Mouse (Mus musculus): ENCODE measurements at regions not wholly inside any gene's neighbourhood (a gene's known extent, or its start where the extent isn't known, plus 50 kb on each side); places are given as distances from the start of the nearest gene placed in this dataset.

GRCm38 (mm10) chr6:66470627-66471249 lies 64.5 kb upstream of the Mad2l1 start:
- H3K27me3 ChIP-seq, result no peaks in the 10 kb centered on the region
- H3K27ac ChIP-seq, result no peak overlapping the region
- no peaks in the 10 kb centered on the region for H3K36me3 ChIP-seq
- no peak overlapping the region for H3K4me3 ChIP-seq (replicated peaks)
- no peak overlapping the region for H3K9ac ChIP-seq (replicated peaks)
- no peak overlapping the region for H3K4me2 ChIP-seq
- WGBS, result 83% methylated on average over 4 of the region's 4 CpGs
- H3K9me3 ChIP-seq, result no peaks in the 10 kb centered on the region
- ATAC-seq (ENCODE audit: insufficient number of reproducible peaks, insufficient read depth, low FRiP score, low TSS enrichment, low read depth), result no peak
- H3K4me1 ChIP-seq (replicated peaks), result no peaks in the 10 kb centered on the region

GRCm38 (mm10) chr6:66471786-66472185 lies 63.4 kb upstream of the Mad2l1 start:
- Histone ChIP-seq H3K4me2 (no peak overlapping the region), H3K9me3 (no peaks in the 10 kb centered on the region), H3K9ac (replicated peaks) (no peak overlapping the region), H3K36me3 (no peaks in the 10 kb centered on the region), H3K27ac (no peak overlapping the region), H3K4me3 (replicated peaks) (no peak overlapping the region), H3K27me3 (no peaks in the 10 kb centered on the region), H3K4me1 (replicated peaks) (no peaks in the 10 kb centered on the region)
- WGBS, result 71% methylated on average over 3 of the region's 3 CpGs
- no peak for ATAC-seq (ENCODE audit: insufficient number of reproducible peaks, insufficient read depth, low FRiP score, low TSS enrichment, low read depth)

- H3K4me2 ChIP-seq, result no peak overlapping the region
- no peak overlapping the region for H3K27ac ChIP-seq
- no peaks in the 10 kb centered on the region for H3K9me3 ChIP-seq
- 78% methylated on average over 4 of the region's 4 CpGs for WGBS
- no peak overlapping the region for H3K9ac ChIP-seq (replicated peaks)
- H3K36me3 ChIP-seq, result no peaks in the 10 kb centered on the region
- no peaks in the 10 kb centered on the region for H3K4me1 ChIP-seq (replicated peaks)
- H3K27me3 ChIP-seq, result no peaks in the 10 kb centered on the region
- no peak overlapping the region for H3K4me3 ChIP-seq (replicated peaks)
- no peak for ATAC-seq (ENCODE audit: insufficient number of reproducible peaks, insufficient read depth, low FRiP score, low TSS enrichment, low read depth)
Measured at GRCm38 (mm10) chr6:66472697-66473096, 62.5 kb upstream of the Mad2l1 start.

- H3K36me3 ChIP-seq, result no peaks in the 10 kb centered on the region
- H3K4me1 ChIP-seq (replicated peaks), result no peaks in the 10 kb centered on the region
- H3K9me3 ChIP-seq, result no peaks in the 10 kb centered on the region
- H3K27me3 ChIP-seq, result no peaks in the 10 kb centered on the region
- 32% methylated on average over 5 of the region's 5 CpGs for WGBS
- no peak overlapping the region for H3K4me2 ChIP-seq
- H3K4me3 ChIP-seq (replicated peaks), result no peak overlapping the region
- no peak overlapping the region for H3K27ac ChIP-seq
- ATAC-seq (ENCODE audit: insufficient number of reproducible peaks, insufficient read depth, low FRiP score, low TSS enrichment, low read depth), result no peak
- H3K9ac ChIP-seq (replicated peaks), result no peak overlapping the region
Measured at GRCm38 (mm10) chr6:66477575-66477974, 57.6 kb upstream of the Mad2l1 start.

- WGBS, result 19% methylated on average over 4 of the region's 4 CpGs
Measured at GRCm38 (mm10) chr6:66478326-66478964, 56.7 kb upstream of the Mad2l1 start.

DNA sequence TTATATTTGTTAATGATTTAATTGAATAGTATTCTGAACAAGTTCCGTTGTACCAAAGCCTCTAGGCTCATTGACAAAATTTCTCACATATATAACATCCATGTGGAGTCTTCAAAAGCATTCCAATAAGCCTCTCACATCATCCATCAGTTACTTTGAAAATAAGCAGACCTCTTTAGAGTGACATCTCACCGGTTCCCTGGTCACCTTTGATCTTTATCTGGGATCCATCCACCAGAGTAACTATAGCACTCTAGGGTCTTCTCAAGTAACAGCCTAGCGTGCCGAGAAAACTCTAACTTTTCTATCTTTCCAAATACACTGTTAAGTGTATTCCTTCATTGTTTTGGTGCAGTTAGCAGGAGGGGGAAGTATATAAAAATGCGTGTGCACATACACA lies 55.6 kb upstream of the Mad2l1 start:
- H3K27me3 ChIP-seq, result no peaks in the 10 kb centered on the region
- H3K4me2 ChIP-seq, result no peak overlapping the region
- 30% methylated on average over 5 of the region's 5 CpGs for WGBS
- no peak overlapping the region for H3K27ac ChIP-seq
- H3K4me3 ChIP-seq (replicated peaks), result no peak overlapping the region
- no peaks in the 10 kb centered on the region for H3K4me1 ChIP-seq (replicated peaks)
- no peaks in the 10 kb centered on the region for H3K9me3 ChIP-seq
- no peaks in the 10 kb centered on the region for H3K36me3 ChIP-seq
- no peak for ATAC-seq (ENCODE audit: insufficient number of reproducible peaks, insufficient read depth, low FRiP score, low TSS enrichment, low read depth)
- H3K9ac ChIP-seq (replicated peaks), result no peak overlapping the region

More at GRCm38 (mm10) chr6:66478326-66478964, 56.7 kb upstream of the Mad2l1 start:
- Histone ChIP-seq H3K27me3 (no peaks in the 10 kb centered on the region), H3K4me2 (no peak overlapping the region), H3K9me3 (no peaks in the 10 kb centered on the region), H3K36me3 (no peaks in the 10 kb centered on the region), H3K9ac (replicated peaks) (no peak overlapping the region), H3K4me3 (replicated peaks) (no peak overlapping the region), H3K4me1 (replicated peaks) (no peaks in the 10 kb centered on the region), H3K27ac (no peak overlapping the region)
- ATAC-seq (ENCODE audit: insufficient number of reproducible peaks, insufficient read depth, low FRiP score, low TSS enrichment, low read depth), result no peak

- no peaks in the 10 kb centered on the region for H3K27me3 ChIP-seq
- no peaks in the 10 kb centered on the region for H3K36me3 ChIP-seq
- H3K27ac ChIP-seq, result no peak overlapping the region
- WGBS, result 61% methylated on average over 2 of the region's 2 CpGs
- H3K9ac ChIP-seq (replicated peaks), result no peak overlapping the region
- H3K9me3 ChIP-seq, result no peaks in the 10 kb centered on the region
- no peaks in the 10 kb centered on the region for H3K4me1 ChIP-seq (replicated peaks)
- ATAC-seq (ENCODE audit: insufficient number of reproducible peaks, insufficient read depth, low FRiP score, low TSS enrichment, low read depth), result no peak
- H3K4me2 ChIP-seq, result no peak overlapping the region
- no peak overlapping the region for H3K4me3 ChIP-seq (replicated peaks)
Measured at GRCm38 (mm10) chr6:66480207-66480606, 55.0 kb upstream of the Mad2l1 start.

GRCm38 (mm10) chr6:66482797-66483196 lies 52.4 kb upstream of the Mad2l1 start:
- ATAC-seq (ENCODE audit: insufficient number of reproducible peaks, insufficient read depth, low FRiP score, low TSS enrichment, low read depth), result no peak
- Histone ChIP-seq H3K4me1 (replicated peaks) (no peaks in the 10 kb centered on the region), H3K36me3 (no peaks in the 10 kb centered on the region), H3K9ac (replicated peaks) (no peak overlapping the region), H3K27me3 (no peaks in the 10 kb centered on the region), H3K4me3 (replicated peaks) (no peak overlapping the region), H3K9me3 (no peaks in the 10 kb centered on the region), H3K4me2 (no peak overlapping the region), H3K27ac (no peak overlapping the region)
- 97% methylated on average over 3 of the region's 3 CpGs for whole genome bisulfite sequencing

Data from limb, embryonic 12.5 days (tissue).